Mouse (Mus musculus) gastrocnemius, adult 8-10 months (tissue): ENCODE data around the gene Zfp94. TPM values are rescaled to one million over a fixed set of nuclear protein-coding genes. Genes with fewer than 3 reads are reported as not detected.

ENCODE experiments used
- DNase-seq, 2 experiments: peaks; one replicate each; pipeline ENCODE4 v3.0.0; 2022; ENCODE audit warnings: low spot score in 2 of 2
- total RNA-seq, 4 experiments: library from RNA; stranded (reverse); gene quantifications; 2 replicates each; pipeline ENCODE4 v1.2.4; 2022

Gene Zfp94
- total RNA-seq, 4 experiments from 2014 or later, result 1.7 to 3.1 (median 2.9) TPM

- DNase-seq, result no peak
These were observed 2.5 kb upstream of the Zfp94 start for GRCm38 (mm10) chr7:24318942-24319341.

- no peak for DNase-seq
These were observed 520 bp downstream of the Zfp94 start for GRCm38 (mm10) chr7:24315726-24316566.

GRCm38 (mm10) chr7:24300771-24301282, 15.6 kb downstream of the Zfp94 start, which contains the start of gene Zfp61:
Zfp61 (minus strand) TSS chr7:24301232.
- no peak for DNase-seq

GRCm38 (mm10) chr7:24299823-24300481, 16.5 kb downstream of the Zfp94 start:
- no peak for DNase-seq

- peak; percentile 29 to 50 for DNase-seq
These were observed 17.3 kb downstream of the Zfp94 start for GRCm38 (mm10) chr7:24298973-24299708.

- DNase-seq, result no peak
These were observed 17.9 kb downstream of the Zfp94 start for GRCm38 (mm10) chr7:24298635-24298972.

- no peak for DNase-seq
These were observed 18.9 kb downstream of the Zfp94 start for GRCm38 (mm10) chr7:24297361-24298095.

- DNase-seq, result no peak
These were observed 20.1 kb downstream of the Zfp94 start for GRCm38 (mm10) chr7:24296386-24296785.

- DNase-seq, result no peak
These were observed 21.1 kb downstream of the Zfp94 start for GRCm38 (mm10) chr7:24295376-24295775.

GRCm38 (mm10) chr7:24294763-24295162, 21.7 kb downstream of the Zfp94 start:
- no peak for DNase-seq

GRCm38 (mm10) chr7:24293061-24293851, 23.2 kb downstream of the Zfp94 start:
- DNase-seq, result no peak

GRCm38 (mm10) chr7:24291387-24292090, 24.9 kb downstream of the Zfp94 start:
- no peak for DNase-seq

GRCm38 (mm10) chr7:24290106-24290693, 26.3 kb downstream of the Zfp94 start:
- no peak for DNase-seq

- no peak for DNase-seq
These were observed 28.0 kb downstream of the Zfp94 start for GRCm38 (mm10) chr7:24288512-24288911.

- DNase-seq, result no peak
These were observed 28.8 kb downstream of the Zfp94 start for GRCm38 (mm10) chr7:24287670-24288069.

GRCm38 (mm10) chr7:24286916-24287315, 29.6 kb downstream of the Zfp94 start:
- DNase-seq, result no peak

- no peak for DNase-seq
These were observed 30.4 kb downstream of the Zfp94 start for GRCm38 (mm10) chr7:24286090-24286489.

GRCm38 (mm10) chr7:24280858-24281145, 35.7 kb downstream of the Zfp94 start:
- no peak for DNase-seq

GRCm38 (mm10) chr7:24280031-24280857, 36.2 kb downstream of the Zfp94 start:
- DNase-seq, result no peak
